Mouse (Mus musculus) intestine, postnatal 0 days (tissue): ENCODE data around the gene 2210017I01Rik. TPM values are rescaled to one million over a fixed set of nuclear protein-coding genes. Genes with fewer than 3 reads are reported as not detected.

ENCODE experiments used
- ATAC-seq: fragments of 200-750 bp; cut with Nextera tagmentation; 2 replicates; pipeline ENCODE4 v1.8.0; 2017; ENCODE audit warnings: mild to moderate bottlenecking, moderate TSS enrichment, moderate library complexity
- H3K27ac ChIP-seq: fragments of 300-500 bp; sonication (generic); 2 replicates; pipeline ENCODE4 v1.5.1; 2014; ENCODE audit warnings: mild to moderate bottlenecking, low read depth, low read length, moderate library complexity
- H3K27me3 ChIP-seq: fragments of 300-500 bp; sonication (generic); replicated peaks from 2 replicates; pipeline ENCODE4 v1.6.1; 2014; ENCODE audit warnings: low read length, mixed read lengths; ENCODE audit not compliant: control insufficient read depth, insufficient read depth
- H3K36me3 ChIP-seq: fragments of 300-500 bp; sonication (generic); 2 replicates; pipeline ENCODE4 v1.6.1; 2014; ENCODE audit warnings: mild to moderate bottlenecking, moderate library complexity; ENCODE audit not compliant: control insufficient read depth, insufficient read depth
- H3K4me1 ChIP-seq: fragments of 300-500 bp; sonication (generic); replicated peaks from 2 replicates; pipeline ENCODE4 v1.6.1; 2014; ENCODE audit warnings: antibody characterized with exemption, low read length, mixed read lengths; ENCODE audit not compliant: control insufficient read depth, insufficient read depth
- H3K4me2 ChIP-seq: fragments of 300-500 bp; sonication (generic); replicated peaks from 2 replicates; pipeline ENCODE4 v1.6.1; 2014; ENCODE audit warnings: low read depth, mild to moderate bottlenecking, moderate library complexity
- H3K4me3 ChIP-seq: fragments of 300-500 bp; sonication (generic); 2 replicates; pipeline ENCODE4 v1.5.1; 2014; ENCODE audit warnings: low read depth, low read length
- H3K9ac ChIP-seq: fragments of 300-500 bp; sonication (generic); 2 replicates; pipeline ENCODE4 v1.6.1; 2014; ENCODE audit warnings: mild to moderate bottlenecking, low read depth, low read length
- H3K9me3 ChIP-seq: fragments of 300-500 bp; sonication (generic); 2 replicates; pipeline ENCODE4 v1.6.1; 2016; ENCODE audit warnings: mixed run types; ENCODE audit not compliant: control insufficient read depth
- CTCF ChIP-seq: sonication (generic); IDR thresholded peaks from 2 replicates; pipeline ENCODE4 v1.5.1; 2016; ENCODE audit warnings: low read depth, mild to moderate bottlenecking, control low read depth, antibody characterized with exemption, moderate library complexity
- WGBS: fragments of 180-500 bp; shearing (Covaris S2); extraction: QIAGEN DNeasy Blood & Tissue Kit; methylation state at CpG from one replicate; pipeline ENCODE4 v1.1.7; 2014; 5-methylcytosine and 5-hydroxymethylcytosine counted together
- polyA plus RNA-seq: library from polyadenylated mRNA; unstranded; fragments of >200 nt; fragmentation: Nextera tagmentation; extraction: Ambion mirVana; gene quantifications from 2 replicates; pipeline ENCODE4 v1.2.1, GENCODE M21; 2015

Gene 2210017I01Rik
- polyA plus RNA-seq, 1 experiment from 2014 or later, result 0.34 TPM

DNA sequence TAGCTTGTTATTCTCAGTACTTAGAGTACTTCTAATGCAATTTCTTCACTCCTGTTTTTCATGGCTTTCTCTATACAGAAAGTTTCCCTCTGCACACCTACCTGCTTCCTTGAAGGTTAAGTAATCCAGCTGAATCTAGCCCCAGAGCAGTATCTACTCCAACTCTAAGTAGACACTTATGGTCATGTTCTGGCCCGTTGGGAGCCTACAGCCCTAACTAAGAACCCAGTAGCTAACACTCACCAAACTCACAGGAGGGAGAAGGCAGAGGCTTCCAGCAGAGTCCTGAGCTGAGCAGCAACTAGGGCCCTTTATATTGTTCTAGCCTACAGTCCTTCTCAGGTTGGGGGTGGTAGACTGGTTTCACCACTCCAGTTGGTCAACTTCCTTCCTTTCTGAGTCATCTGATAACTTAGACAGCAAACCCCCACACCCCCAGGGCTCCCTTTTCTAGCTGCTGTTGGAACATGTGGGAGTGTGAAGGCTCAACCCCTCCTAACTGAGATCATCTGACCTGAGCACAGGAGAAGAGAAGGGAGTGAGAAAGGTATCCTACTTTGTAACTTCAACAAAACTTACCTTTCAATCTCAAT lies 33.7 kb downstream of the 2210017I01Rik start, which contains the start of gene Ivl:
Ivl (minus strand) TSS at position 287 of the 593 bp plus-strand sequence.
- Histone ChIP-seq H3K4me3 (no peak within 1 kb of the TSS), H3K9me3 (no peaks in the 10 kb centered on the region), H3K27me3 (no peaks in the 10 kb centered on the region), H3K4me1 (no peaks in the 10 kb centered on the region), H3K36me3 (no peaks in the 10 kb centered on the region), H3K9ac (no peak within 1 kb of the TSS), H3K4me2 (no peak within 1 kb of the TSS), H3K27ac (no peak within 1 kb of the TSS)
- 70% methylated on average over 1 of the region's 1 CpGs for WGBS
- TF ChIP-seq CTCF, result no peak
- ATAC-seq, result no peak

DNA sequence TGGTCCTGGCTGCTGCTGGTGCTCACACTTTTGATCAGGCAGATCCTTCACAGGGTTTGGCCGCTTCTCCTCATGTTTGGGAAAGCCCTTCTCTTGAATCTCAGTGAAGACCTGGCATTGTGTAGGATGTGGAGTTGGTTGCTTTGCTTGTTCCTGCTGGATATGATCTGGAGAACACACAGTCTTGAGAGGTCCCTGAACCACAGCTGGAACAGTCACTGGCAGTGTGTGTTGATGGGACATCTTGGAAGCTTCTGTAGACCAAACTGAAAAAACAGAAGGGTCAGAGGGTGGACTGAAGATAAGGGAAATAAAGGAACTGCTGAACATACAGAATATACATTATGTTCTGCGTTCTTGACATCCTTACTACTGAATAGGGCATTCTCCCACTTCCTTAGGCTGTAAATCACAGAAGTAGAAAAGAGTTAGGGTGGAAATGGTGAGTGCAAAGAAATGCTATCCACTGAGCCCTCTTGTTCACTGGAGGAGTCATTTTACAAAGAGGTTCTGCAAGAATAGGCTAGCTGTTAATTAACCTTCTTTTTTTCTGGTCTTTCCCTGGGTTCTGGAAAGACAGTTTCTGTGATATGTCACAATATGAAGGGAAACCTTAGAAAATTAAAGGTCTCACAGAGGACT lies 34.7 kb downstream of the 2210017I01Rik start:
- H3K9me3 ChIP-seq, result no peaks in the 10 kb centered on the region
- WGBS, result 45% methylated on average over 2 of the region's 2 CpGs
- no peaks in the 10 kb centered on the region for H3K27me3 ChIP-seq
- no peak overlapping the region for H3K9ac ChIP-seq
- no peak overlapping the region for H3K4me2 ChIP-seq
- no peaks in the 10 kb centered on the region for H3K4me1 ChIP-seq
- H3K27ac ChIP-seq, result no peak overlapping the region
- no peak for TF ChIP-seq CTCF
- no peak for ATAC-seq
- H3K4me3 ChIP-seq, result no peak overlapping the region
- no peaks in the 10 kb centered on the region for H3K36me3 ChIP-seq

DNA sequence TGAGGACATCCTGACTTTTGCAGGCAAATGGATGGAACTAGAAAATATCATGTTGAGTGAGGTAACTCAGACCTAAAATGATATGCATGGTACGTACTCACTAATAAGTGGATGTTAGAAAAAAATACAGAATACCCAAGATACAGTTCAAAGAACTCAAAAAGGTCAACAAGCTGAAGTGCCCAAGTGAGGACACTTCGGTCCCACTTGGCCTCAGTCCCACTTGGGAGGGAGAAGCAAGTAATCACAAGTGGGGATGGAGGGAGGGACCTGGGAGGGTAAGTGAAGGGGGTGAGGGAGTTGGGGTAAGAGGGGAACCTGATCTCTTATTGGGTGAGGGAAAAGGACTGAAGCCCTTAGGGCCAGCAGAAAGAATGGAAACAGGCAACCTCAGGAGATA lies 38.5 kb downstream of the 2210017I01Rik start:
- H3K4me1 ChIP-seq, result no peaks in the 10 kb centered on the region
- no peak overlapping the region for H3K4me2 ChIP-seq
- ATAC-seq, result no peak
- no peaks in the 10 kb centered on the region for H3K9me3 ChIP-seq
- no peak overlapping the region for H3K9ac ChIP-seq
- TF ChIP-seq CTCF, result no peak
- no peaks in the 10 kb centered on the region for H3K27me3 ChIP-seq
- H3K36me3 ChIP-seq, result no peaks in the 10 kb centered on the region
- WGBS, result 83% methylated on average over 2 of the region's 2 CpGs
- H3K4me3 ChIP-seq, result no peak overlapping the region
- H3K27ac ChIP-seq, result no peak overlapping the region

DNA sequence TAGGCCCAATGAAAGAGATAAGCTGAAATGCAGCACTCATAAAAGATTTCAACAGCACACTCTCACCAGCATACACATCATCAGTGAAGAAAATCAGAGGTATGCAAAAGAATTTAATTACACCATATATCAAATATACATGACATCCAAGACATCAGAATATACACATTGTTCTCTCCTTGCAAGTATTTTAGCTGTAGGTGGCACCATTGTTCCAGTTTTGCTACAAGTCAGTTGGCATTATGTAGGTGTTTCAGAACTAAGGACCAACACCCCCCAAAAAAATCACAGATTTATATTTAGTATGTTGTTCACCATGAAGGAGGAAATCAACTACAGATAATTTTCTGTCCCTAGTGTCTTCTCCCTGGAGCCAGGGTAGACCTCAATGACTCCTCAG lies 41.9 kb downstream of the 2210017I01Rik start:
- no peak for ATAC-seq
- no peak overlapping the region for H3K9ac ChIP-seq

More for the DNA sequence above, 41.9 kb downstream of the 2210017I01Rik start:
- Histone ChIP-seq H3K4me3 (no peak overlapping the region), H3K4me2 (no peak overlapping the region), H3K4me1 (no peaks in the 10 kb centered on the region), H3K36me3 (no peaks in the 10 kb centered on the region), H3K9me3 (no peaks in the 10 kb centered on the region), H3K27me3 (no peaks in the 10 kb centered on the region), H3K27ac (no peak overlapping the region)
- peak; percentile 62 for TF ChIP-seq CTCF

Other genes starting within 250 kb of the 2210017I01Rik start
- gene Sprr2f, start 242.3 kb downstream of the 2210017I01Rik start, polyA plus RNA-seq, result not detected in 2 replicates
- not detected in 2 replicates for gene Sprr2h, start 221.8 kb downstream of the 2210017I01Rik start, polyA plus RNA-seq
- gene Sprr2i, start 199.5 kb downstream of the 2210017I01Rik start, polyA plus RNA-seq, result not detected in 2 replicates
- gene Sprr2j-ps, start 189.4 kb downstream of the 2210017I01Rik start, polyA plus RNA-seq, result not detected in 2 replicates
- 7.5 and 8.9 TPM in 2 replicates for gene Gm9774, start 178.1 kb downstream of the 2210017I01Rik start, polyA plus RNA-seq
- gene Sprr2k, start 174.9 kb downstream of the 2210017I01Rik start, polyA plus RNA-seq, result not detected in 2 replicates
- not detected in 2 replicates for gene Sprr1b, start 168.7 kb downstream of the 2210017I01Rik start, polyA plus RNA-seq
- not detected in 2 replicates for gene Sprr3, start 148.8 kb downstream of the 2210017I01Rik start, polyA plus RNA-seq
- gene Sprr1a, start 121.6 kb downstream of the 2210017I01Rik start, polyA plus RNA-seq, result 3.8 and 5.4 TPM in 2 replicates
- not detected in 2 replicates for gene Sprr4, start 107.0 kb downstream of the 2210017I01Rik start, polyA plus RNA-seq
- not detected in 2 replicates for gene 2310046K23Rik, start 73.0 kb downstream of the 2210017I01Rik start, polyA plus RNA-seq
- 0.47 and 0.80 TPM in 2 replicates for gene Ivl, start 33.8 kb downstream of the 2210017I01Rik start, polyA plus RNA-seq
- gene Smcp, start 18.5 kb downstream of the 2210017I01Rik start, polyA plus RNA-seq, result 96.4 and 137 TPM in 2 replicates
- gene Lce6a, start 14.2 kb upstream of the 2210017I01Rik start, polyA plus RNA-seq, result 1.8 and 2.1 TPM in 2 replicates
- 0.46 and 0.73 TPM in 2 replicates for gene Lce1a1, start 40.8 kb upstream of the 2210017I01Rik start, polyA plus RNA-seq
- not detected in 2 replicates for gene Lce1b, start 49.4 kb upstream of the 2210017I01Rik start, polyA plus RNA-seq
- not detected in 2 replicates for gene Lce1a2, start 62.8 kb upstream of the 2210017I01Rik start, polyA plus RNA-seq
- gene Lce1c, start 71.8 kb upstream of the 2210017I01Rik start, polyA plus RNA-seq, result not detected in 2 replicates
- not detected in 2 replicates for gene Lce1d, start 79.7 kb upstream of the 2210017I01Rik start, polyA plus RNA-seq
- gene Lce1e, start 101.6 kb upstream of the 2210017I01Rik start, polyA plus RNA-seq, result not detected in 2 replicates
- not detected in 2 replicates for gene Lce1f, start 112.9 kb upstream of the 2210017I01Rik start, polyA plus RNA-seq
- not detected in 2 replicates for gene Gm38119, start 131.6 kb upstream of the 2210017I01Rik start, polyA plus RNA-seq
- not detected in 2 replicates for gene Lce1g, start 144.8 kb upstream of the 2210017I01Rik start, polyA plus RNA-seq
- gene Lce1h, start 157.6 kb upstream of the 2210017I01Rik start, polyA plus RNA-seq, result not detected in 2 replicates
- not detected in 2 replicates for gene Lce1i, start 171.4 kb upstream of the 2210017I01Rik start, polyA plus RNA-seq
- gene Lce1j, start 183.0 kb upstream of the 2210017I01Rik start, polyA plus RNA-seq, result not detected in 2 replicates
- gene Lce1k, start 200.4 kb upstream of the 2210017I01Rik start, polyA plus RNA-seq, result not detected in 2 replicates
- not detected in 2 replicates for gene Kprp, start 219.8 kb upstream of the 2210017I01Rik start, polyA plus RNA-seq
- not detected in 2 replicates for gene Lce1l, start 243.8 kb upstream of the 2210017I01Rik start, polyA plus RNA-seq